Mouse (Mus musculus): ENCODE results near the gene Ndufaf8. TPM values are rescaled to one million over a fixed set of nuclear protein-coding genes. Genes with fewer than 3 reads are reported as not detected.

Gene Ndufaf8
- polyA plus RNA-seq, 1 experiment from 2014 or later: 78.5 TPM

DNA sequence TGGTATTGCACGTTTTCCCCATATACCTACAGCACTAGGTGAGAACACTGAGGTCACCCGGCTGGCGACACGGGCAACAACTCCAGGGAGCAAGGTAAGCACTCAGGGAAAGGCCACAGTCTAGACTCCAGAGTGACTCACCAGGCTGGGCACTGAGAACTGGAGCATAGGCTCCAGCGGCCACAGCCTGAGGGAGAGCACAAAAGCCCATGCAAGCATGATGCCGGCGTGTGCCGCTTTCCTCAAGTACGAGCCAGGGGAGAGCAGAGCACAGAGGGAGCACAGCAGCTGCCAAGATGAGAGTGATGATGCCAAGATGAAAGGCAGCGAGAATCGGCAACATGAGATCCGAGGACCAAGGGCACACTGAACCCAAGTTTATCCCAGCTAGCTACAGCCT, 23.4 kb downstream of the Ndufaf8 start:
- WGBS: 91% methylated on average over 12 of the region's 12 CpGs
- Histone ChIP-seq H3K4me3 (no peak overlapping the region), H3K27ac (peak overlapping the region; percentile 36; the same call in 1 of the 2 replicates), H3K36me3 (peaks cover 86% of the 10 kb centered on the region), H3K4me1 (peaks cover 22% of the 10 kb centered on the region), H3K9me3 (replicated peaks) (no peaks in the 10 kb centered on the region), H3K27me3 (ENCODE audit: low read depth, poor library complexity, severe bottlenecking) (no peaks in the 10 kb centered on the region)
- no peak for DNase-seq (ENCODE audit: low spot score)

DNA sequence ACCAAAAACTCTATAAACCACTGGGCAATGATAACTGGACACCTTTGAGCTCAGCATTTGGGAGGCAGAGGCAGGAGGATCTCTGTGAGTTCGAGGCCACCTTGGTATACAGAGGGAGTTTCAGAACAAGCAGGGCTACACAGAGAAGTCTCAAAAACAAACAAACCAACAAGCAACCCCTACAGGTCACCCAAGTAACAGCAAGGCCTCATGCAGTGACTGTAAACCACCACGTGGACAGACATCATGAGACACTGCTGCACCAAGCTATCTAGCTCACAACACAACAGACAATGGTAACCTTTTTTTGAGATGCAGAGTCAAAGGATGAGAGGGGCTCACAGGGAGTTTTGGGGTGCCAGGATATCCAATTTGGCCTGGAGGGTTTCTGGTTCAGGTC, 28.1 kb downstream of the Ndufaf8 start:
- no peak for DNase-seq (ENCODE audit: low spot score)
- H3K27me3 ChIP-seq (ENCODE audit: low read depth, poor library complexity, severe bottlenecking): no peaks in the 10 kb centered on the region
- H3K27ac ChIP-seq: no peak overlapping the region
- no peaks in the 10 kb centered on the region for H3K9me3 ChIP-seq (replicated peaks)
- H3K4me1 ChIP-seq: peaks cover 9% of the 10 kb centered on the region; the same call in 1 of the 2 replicates
- H3K36me3 ChIP-seq: peaks cover 88% of the 10 kb centered on the region
- no peak overlapping the region for H3K4me3 ChIP-seq
- WGBS: 90% methylated on average over 2 of the region's 2 CpGs

DNA sequence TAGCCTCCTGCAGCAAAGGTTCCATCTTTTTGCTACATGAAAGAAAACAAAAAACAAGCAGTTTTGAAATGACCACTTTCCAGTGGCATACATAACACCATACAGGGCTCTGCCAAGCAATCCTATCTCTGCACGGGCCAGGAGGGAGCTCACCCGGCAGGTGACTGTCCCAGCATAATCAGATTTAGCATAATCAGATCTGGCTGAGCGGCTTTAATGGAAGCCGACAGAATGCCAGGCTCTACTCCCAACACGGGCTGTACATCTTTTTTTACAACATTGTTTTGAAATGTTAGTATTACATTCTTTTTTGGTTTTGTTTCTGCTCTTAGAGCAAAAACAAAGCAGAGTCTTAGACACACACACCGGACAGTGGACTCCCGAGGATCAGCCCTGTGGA, 30.6 kb downstream of the Ndufaf8 start:
- H3K9me3 ChIP-seq (replicated peaks): no peaks in the 10 kb centered on the region
- no peak overlapping the region for H3K27ac ChIP-seq
- H3K27me3 ChIP-seq (ENCODE audit: low read depth, poor library complexity, severe bottlenecking): no peaks in the 10 kb centered on the region
- peaks cover 91% of the 10 kb centered on the region for H3K36me3 ChIP-seq
- DNase-seq (ENCODE audit: low spot score): no peak
- 93% methylated on average over 7 of the region's 7 CpGs for WGBS
- no peak overlapping the region for H3K4me3 ChIP-seq
- no peaks in the 10 kb centered on the region for H3K4me1 ChIP-seq

DNA sequence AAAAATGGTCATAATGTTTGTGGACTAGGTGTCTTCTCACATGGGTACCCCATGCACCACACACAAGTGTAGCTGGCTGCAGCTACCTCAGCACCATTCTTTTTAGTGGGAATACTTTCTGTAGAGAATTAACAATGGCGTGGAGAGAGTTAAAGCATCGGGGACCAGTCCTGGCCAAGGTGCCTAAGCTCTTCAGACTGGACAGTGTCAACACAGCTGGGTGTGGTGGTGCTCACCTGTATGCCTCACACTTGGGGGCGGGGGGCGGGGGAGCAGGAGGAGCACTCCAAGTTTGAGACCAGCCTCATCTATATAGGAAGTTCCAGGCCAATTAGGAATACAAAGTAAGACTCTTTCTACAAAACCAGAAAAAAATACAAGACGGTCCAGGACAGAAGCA, 35.4 kb downstream of the Ndufaf8 start:
- DNase-seq (ENCODE audit: low spot score): no peak
- no peak overlapping the region for H3K4me3 ChIP-seq
- H3K27me3 ChIP-seq (ENCODE audit: low read depth, poor library complexity, severe bottlenecking): no peaks in the 10 kb centered on the region
- no peak overlapping the region for H3K27ac ChIP-seq
- H3K36me3 ChIP-seq: peaks cover 90% of the 10 kb centered on the region
- WGBS: 95% methylated on average over 5 of the region's 5 CpGs
- no peaks in the 10 kb centered on the region for H3K9me3 ChIP-seq (replicated peaks)
- H3K4me1 ChIP-seq: peaks cover 30% of the 10 kb centered on the region

DNA sequence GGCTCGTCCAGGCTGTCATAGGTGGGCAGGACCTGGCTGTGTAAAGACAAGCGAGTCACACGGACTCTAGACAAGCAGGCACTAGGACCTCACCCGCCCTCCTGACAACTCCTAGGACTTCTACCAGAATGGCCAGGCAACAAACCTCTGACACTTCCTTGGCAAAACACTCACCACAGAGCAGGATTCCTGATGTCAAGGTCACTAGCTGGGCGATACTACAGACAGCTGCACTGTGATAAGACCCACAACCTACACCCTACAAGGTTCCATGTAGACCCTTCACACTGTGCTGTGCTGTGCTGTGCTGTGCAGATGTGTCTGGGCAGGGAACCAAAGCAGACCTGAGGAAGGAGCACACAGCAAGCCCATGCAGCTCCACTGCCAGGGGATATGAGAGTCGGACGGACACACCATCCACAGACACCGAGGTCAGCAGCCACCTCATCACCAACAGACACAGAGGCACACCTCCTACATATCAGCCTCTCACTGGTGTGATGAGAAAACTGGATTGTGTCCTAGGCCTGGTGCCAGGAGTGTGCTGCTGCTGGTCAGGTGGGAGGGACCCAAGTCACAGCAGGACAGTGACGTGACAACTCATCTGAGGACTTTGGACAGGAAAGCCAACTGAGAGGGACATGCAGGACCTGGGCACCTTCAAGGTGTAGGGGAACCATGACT, 36.3 kb downstream of the Ndufaf8 start:
- Histone ChIP-seq H3K36me3 (peaks cover 85% of the 10 kb centered on the region), H3K27ac (no peak overlapping the region), H3K4me1 (peaks cover 30% of the 10 kb centered on the region), H3K9me3 (replicated peaks) (no peaks in the 10 kb centered on the region), H3K4me3 (no peak overlapping the region), H3K27me3 (ENCODE audit: low read depth, poor library complexity, severe bottlenecking) (no peaks in the 10 kb centered on the region)
- WGBS: 96% methylated on average over 9 of the region's 9 CpGs
- no peak for DNase-seq (ENCODE audit: low spot score)

DNA sequence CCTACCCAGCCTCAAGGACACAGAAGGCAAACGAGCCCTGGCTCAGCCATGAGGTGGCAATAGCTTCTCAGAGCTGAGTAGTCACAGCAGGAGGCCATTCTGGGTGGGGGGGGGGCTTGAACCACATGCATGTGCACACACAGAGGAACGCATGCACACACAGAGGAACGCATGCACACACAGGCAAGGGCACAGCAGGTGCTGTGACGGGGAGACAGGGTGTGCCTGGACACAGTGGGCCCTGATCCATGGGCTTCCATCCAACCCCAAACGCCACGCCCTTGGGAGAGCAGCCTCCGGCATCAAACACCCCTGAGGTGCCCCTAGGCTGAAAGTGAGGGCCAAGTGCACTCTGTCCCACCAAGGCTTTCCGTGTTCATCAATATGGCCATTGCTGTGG, 37.5 kb downstream of the Ndufaf8 start:
- H3K36me3 ChIP-seq: peaks cover 81% of the 10 kb centered on the region
- peaks cover 30% of the 10 kb centered on the region for H3K4me1 ChIP-seq
- no peaks in the 10 kb centered on the region for H3K9me3 ChIP-seq (replicated peaks)
- H3K27ac ChIP-seq: peak overlapping the region; percentile 37; the same call in 1 of the 2 replicates
- H3K4me3 ChIP-seq: no peak overlapping the region
- no peaks in the 10 kb centered on the region for H3K27me3 ChIP-seq (ENCODE audit: low read depth, poor library complexity, severe bottlenecking)
- DNase-seq (ENCODE audit: low spot score): no peak
- WGBS: 92% methylated on average over 8 of the region's 8 CpGs

DNA sequence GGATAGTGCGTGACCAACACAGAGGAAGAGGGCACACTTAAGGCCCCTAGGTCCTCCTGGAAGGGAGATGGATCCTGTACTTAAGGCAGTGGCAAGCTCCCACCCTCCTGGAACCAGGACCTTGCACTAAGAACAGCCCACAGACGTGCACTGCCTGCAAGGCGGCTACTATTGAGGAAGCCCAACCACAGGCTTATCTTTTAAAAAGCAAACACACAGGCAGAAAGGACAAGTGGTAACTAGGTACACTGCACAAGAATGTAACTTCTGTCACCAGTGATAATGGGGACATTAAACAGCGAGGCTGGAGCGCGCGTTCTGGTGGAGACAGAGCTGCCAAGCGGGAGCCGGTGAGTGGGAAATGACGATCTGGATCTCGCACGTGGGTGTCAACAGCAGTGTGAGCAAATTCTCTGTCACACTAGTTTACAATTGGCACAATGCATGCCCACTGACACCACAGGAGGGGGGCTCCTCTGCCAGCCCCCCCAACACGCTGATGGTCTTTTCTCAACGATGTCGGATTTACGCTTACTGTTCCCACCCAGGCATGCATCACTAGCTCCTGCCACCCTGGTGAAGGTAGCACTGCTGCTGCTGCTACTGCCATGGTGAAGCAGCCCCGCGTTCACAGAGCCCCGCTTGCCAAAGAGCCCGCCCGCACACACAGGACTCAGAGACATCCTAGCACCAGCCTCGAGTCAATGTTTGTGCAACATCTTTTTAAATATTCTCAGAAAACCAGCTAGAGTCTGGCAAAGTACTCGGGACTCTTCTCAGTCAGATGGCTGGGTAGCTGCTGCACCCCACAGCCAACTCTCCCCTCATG, 38.3 kb downstream of the Ndufaf8 start:
- no peaks in the 10 kb centered on the region for H3K27me3 ChIP-seq (ENCODE audit: low read depth, poor library complexity, severe bottlenecking)
- no peak overlapping the region for H3K4me3 ChIP-seq
- peaks cover 30% of the 10 kb centered on the region for H3K4me1 ChIP-seq
- no peak for DNase-seq (ENCODE audit: low spot score)
- peak overlapping the region; percentile 37; the same call in 1 of the 2 replicates for H3K27ac ChIP-seq
- WGBS: 80% methylated on average over 23 of the region's 23 CpGs
- H3K36me3 ChIP-seq: peaks cover 73% of the 10 kb centered on the region
- H3K9me3 ChIP-seq (replicated peaks): no peaks in the 10 kb centered on the region

DNA sequence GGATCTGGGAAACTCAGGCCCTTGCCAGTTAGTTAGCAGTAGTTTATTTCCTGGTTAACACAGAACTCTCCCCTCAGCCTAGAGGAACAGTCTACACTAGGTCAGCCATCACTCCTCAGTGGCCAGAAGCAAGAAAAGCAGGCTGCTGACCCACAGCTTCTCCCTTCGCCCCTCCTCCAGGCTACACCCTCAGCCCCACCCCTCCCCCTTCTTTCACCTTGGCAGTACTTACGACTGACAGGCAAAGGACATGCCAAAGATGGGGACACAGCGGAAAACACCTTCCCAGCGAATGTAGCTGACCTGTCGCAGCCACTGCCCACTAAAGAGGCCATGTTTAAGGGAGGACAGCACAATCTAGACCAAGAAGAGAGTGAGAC, 38.9 kb downstream of the Ndufaf8 start:
- WGBS: 39% methylated on average over 5 of the region's 5 CpGs
- peak overlapping the region; percentile 37; the same call in 1 of the 2 replicates for H3K27ac ChIP-seq
- H3K27me3 ChIP-seq (ENCODE audit: low read depth, poor library complexity, severe bottlenecking): no peaks in the 10 kb centered on the region
- no peak overlapping the region for H3K4me3 ChIP-seq
- H3K4me1 ChIP-seq: peaks cover 30% of the 10 kb centered on the region
- H3K36me3 ChIP-seq: peaks cover 67% of the 10 kb centered on the region
- H3K9me3 ChIP-seq (replicated peaks): no peaks in the 10 kb centered on the region
- DNase-seq (ENCODE audit: low spot score): no peak

DNA sequence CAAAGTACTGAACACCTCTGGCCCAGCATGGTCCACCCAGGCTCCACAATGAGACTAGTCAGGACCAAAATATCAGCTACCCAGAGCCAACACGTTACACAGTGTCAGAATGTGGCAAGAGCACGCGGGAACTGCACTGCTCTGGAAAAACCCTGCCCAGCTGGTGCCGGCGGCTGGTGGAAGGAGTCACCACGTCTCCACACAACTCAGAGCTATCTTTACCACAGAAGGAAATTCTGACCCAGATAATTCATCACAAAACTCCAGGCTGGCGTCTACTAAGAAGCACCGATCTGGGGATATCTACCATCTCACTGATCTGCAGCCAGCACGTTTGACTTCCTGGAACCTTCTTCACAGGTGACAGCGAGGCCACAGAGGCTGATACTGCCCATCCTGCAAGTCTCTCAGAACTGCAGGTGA, 40.6 kb downstream of the Ndufaf8 start:
- no peak for DNase-seq (ENCODE audit: low spot score)
- 87% methylated on average over 10 of the region's 10 CpGs for WGBS
- Histone ChIP-seq H3K36me3 (peaks cover 63% of the 10 kb centered on the region), H3K4me3 (no peak overlapping the region), H3K27ac (no peak overlapping the region), H3K9me3 (replicated peaks) (no peaks in the 10 kb centered on the region), H3K27me3 (ENCODE audit: low read depth, poor library complexity, severe bottlenecking) (no peaks in the 10 kb centered on the region), H3K4me1 (peaks cover 34% of the 10 kb centered on the region)

DNA sequence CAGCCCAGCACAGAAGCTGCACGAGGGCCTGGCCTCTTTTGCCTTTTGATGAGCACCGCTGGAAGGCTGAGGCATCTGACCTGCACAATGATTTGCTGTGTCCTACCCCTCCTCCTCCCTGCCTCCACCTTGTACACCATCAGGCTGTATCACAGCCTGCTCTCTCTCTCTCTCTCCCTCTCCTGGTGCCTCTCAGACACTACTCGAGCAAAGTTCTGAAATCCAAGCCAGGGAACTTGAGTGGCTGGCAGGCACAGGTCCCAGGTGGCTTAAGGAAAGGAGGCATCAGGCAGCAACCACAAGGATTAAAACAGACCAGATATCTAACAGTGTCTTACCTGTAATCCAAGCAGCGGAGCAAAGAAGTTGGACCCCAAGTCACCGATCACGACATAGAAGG, 41.5 kb downstream of the Ndufaf8 start:
- Histone ChIP-seq H3K27me3 (ENCODE audit: low read depth, poor library complexity, severe bottlenecking) (no peaks in the 10 kb centered on the region), H3K9me3 (replicated peaks) (no peaks in the 10 kb centered on the region), H3K4me3 (no peak overlapping the region), H3K36me3 (peaks cover 63% of the 10 kb centered on the region), H3K4me1 (peaks cover 39% of the 10 kb centered on the region), H3K27ac (no peak overlapping the region)
- WGBS: 82% methylated on average over 6 of the region's 6 CpGs
- DNase-seq (ENCODE audit: low spot score): no peak

DNA sequence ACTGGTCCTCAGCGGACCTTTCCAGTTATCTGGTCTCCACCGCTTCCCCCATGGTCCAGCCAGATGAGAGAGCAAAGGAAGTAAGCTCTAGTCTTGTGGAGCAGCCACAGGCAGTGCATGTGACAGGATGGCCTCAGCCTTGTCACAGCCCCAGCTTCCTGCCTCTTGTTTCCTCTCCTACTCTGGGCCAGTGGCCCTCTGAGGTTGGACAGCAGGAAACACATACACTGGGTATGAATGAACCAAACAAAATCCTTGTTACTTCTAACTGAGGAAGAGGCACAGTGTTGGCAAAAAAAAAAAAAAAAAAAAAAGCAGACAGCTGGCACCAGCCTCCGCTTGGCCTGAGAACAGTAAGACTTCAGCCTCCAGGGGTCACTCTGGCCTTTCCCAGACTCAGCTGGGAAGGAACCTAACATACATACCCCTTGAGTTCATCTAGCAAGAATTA, 43.9 kb downstream of the Ndufaf8 start:
- no peak overlapping the region for H3K4me3 ChIP-seq
- H3K4me1 ChIP-seq: peaks cover 26% of the 10 kb centered on the region
- no peak for DNase-seq (ENCODE audit: low spot score)
- no peaks in the 10 kb centered on the region for H3K9me3 ChIP-seq (replicated peaks)
- H3K36me3 ChIP-seq: peaks cover 65% of the 10 kb centered on the region
- WGBS: 80% methylated on average over 3 of the region's 3 CpGs
- H3K27ac ChIP-seq: no peak overlapping the region
- H3K27me3 ChIP-seq (ENCODE audit: low read depth, poor library complexity, severe bottlenecking): no peaks in the 10 kb centered on the region

DNA sequence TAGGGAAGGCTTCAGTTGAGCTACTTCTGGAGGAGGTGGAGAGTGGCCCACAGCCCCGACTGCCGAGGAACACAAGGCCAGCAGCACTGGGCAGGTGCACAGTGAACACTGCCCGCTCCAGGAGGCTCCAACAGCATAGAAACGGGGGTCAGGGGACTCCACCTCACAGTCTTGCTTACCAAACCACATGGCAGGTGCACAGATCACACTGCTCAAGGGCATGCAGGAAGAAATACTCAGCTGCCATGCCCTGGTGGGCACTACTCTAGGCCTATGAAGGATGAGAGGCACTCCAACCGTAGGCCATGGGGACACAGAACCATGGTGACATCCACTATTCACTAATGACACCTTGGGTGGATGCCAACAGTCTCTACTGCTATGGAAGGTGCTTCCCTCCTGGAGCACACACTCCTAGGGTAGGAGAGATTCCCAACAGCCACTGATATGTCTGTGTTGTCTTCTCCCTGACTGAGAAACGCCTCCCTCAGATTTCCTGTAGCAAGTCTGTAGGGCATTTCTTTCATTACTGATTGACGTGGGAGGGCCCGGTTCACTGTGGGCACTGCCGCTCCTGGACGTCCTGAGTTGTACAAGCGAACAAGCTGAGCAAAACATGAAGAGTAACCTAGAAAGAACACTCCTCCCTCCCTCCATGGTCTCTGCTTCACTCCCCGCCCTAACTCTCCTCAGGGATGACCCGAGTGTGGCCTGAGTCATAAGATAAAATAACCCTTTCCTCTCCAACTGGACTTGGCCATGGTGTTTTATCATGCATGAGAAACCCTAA, 45.2 kb downstream of the Ndufaf8 start:
- no peak for DNase-seq (ENCODE audit: low spot score)

More for the DNA sequence above, 45.2 kb downstream of the Ndufaf8 start:
- Histone ChIP-seq H3K9me3 (replicated peaks) (no peaks in the 10 kb centered on the region), H3K4me3 (no peak overlapping the region), H3K4me1 (peaks cover 15% of the 10 kb centered on the region), H3K27me3 (ENCODE audit: low read depth, poor library complexity, severe bottlenecking) (no peaks in the 10 kb centered on the region), H3K27ac (no peak overlapping the region), H3K36me3 (peaks cover 52% of the 10 kb centered on the region)
- WGBS: 80% methylated on average over 13 of the region's 13 CpGs

Measured in limb, embryonic 10.5 days (tissue).